Mouse (Mus musculus): ENCODE results near the gene Sh3pxd2a.

The Sh3pxd2a gene

DNA sequence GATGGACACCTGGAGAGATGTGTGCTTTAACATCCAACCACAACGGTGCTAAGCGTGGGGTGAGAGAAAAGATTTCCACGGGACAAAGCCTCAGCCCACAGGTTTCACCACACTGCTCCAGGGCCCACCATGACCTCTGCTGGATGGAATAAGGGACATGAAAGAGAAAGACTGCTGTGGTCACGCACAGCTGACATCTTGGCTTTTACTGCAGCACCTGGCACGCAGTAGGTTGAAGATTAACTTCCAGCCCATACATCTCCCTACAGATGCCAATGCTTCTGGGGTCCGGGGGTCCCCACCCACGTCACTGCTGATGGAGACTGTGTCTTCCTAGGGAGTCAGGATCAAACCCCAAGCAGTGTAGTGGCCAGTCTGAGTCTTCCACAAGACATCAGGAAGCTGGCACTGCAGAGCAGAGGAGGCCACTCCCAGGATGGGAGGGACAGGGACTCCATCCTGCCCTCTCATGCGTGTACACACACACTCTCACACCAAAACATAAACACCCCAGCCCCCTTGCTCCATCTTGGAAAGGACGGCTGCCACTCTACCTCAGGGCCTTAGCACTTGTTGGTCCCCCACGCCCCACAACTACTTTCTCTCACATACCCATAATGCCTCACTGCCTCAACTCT lies 12.6 kb downstream of the Sh3pxd2a start:
- H3K9me3 ChIP-seq (ENCODE audit: low read length): no peaks in the 10 kb centered on the region
- no peak for TF ChIP-seq CTCF (conservative IDR thresholded peaks at IDR 0.05; ENCODE audit: low read length)
- no peak for TF ChIP-seq NANOG (IDR thresholded peaks at IDR 0.05; ENCODE audit: borderline replicate concordance, low read length)
- TF ChIP-seq POU5F1 (IDR thresholded peaks at IDR 0.05; ENCODE audit: borderline replicate concordance, low read length): no peak
- H3K4me1 ChIP-seq (replicated peaks; ENCODE audit: low read depth, low read length): peaks cover 93% of the 10 kb centered on the region
- H3K27me3 ChIP-seq (ENCODE audit: insufficient read depth, low read length): peaks cover 14% of the 10 kb centered on the region
- H3K36me3 ChIP-seq (ENCODE audit: insufficient read depth, low read length): no peaks in the 10 kb centered on the region
- peak overlapping the region; percentile 54; the same call in 1 of the 2 replicates for H3K4me3 ChIP-seq (replicated peaks; ENCODE audit: low read length)

DNA sequence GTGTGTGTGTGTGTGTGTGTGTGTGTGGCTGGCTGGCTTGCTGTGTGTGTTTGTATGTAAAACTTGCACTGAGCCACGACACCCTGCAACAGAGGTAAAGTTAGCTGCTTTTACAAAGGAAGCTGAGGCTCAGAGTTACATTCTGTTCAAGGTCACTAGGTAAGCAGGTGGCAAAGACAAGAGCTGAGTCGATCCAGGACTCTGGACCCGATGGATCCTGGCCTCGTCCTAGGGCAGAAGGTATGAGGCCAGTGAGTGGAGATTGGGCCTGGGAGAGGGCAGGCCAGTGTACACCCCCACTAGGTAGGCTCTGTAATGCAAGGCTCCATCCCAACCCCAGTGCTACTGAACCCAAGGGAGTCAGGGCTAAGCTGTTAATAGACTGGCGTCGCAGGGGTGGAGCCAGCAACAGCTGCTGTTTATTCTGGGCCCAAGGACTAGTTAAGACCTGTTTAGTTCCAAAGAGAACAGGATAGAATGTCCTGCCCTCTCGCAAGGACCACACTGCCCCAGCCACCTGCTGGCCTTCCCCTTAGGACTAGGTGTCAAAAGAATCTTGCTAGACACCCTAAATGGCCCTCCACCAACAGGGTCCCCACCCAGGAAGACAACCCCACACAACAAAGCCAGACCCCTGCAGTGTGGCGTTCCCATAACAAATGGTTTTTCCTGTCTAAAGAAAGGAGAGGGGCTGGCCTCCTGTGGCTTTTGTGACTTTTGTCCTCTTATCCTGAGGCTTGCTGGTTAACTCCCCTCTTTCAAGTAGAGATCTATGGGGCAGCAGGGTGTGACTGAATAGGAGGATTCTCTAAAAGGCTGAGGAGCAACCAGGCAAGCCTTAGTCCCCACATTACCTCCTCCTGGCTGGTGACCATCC lies 13.7 kb downstream of the Sh3pxd2a start:
- Histone ChIP-seq H3K27me3 (ENCODE audit: insufficient read depth, low read length) (peaks cover 17% of the 10 kb centered on the region), H3K9me3 (ENCODE audit: low read length) (no peaks in the 10 kb centered on the region), H3K36me3 (ENCODE audit: insufficient read depth, low read length) (no peaks in the 10 kb centered on the region), H3K4me1 (replicated peaks; ENCODE audit: low read depth, low read length) (peaks cover 94% of the 10 kb centered on the region), H3K4me3 (replicated peaks; ENCODE audit: low read length) (peak overlapping the region; percentile 54)
- TF ChIP-seq CTCF (conservative IDR thresholded peaks at IDR 0.05; ENCODE audit: low read length): no peak
- peak; percentile 8; the same call in 1 of the 2 replicates for TF ChIP-seq POU5F1 (IDR thresholded peaks at IDR 0.05; ENCODE audit: borderline replicate concordance, low read length)
- TF ChIP-seq NANOG (IDR thresholded peaks at IDR 0.05; ENCODE audit: borderline replicate concordance, low read length): peak; percentile 96

DNA sequence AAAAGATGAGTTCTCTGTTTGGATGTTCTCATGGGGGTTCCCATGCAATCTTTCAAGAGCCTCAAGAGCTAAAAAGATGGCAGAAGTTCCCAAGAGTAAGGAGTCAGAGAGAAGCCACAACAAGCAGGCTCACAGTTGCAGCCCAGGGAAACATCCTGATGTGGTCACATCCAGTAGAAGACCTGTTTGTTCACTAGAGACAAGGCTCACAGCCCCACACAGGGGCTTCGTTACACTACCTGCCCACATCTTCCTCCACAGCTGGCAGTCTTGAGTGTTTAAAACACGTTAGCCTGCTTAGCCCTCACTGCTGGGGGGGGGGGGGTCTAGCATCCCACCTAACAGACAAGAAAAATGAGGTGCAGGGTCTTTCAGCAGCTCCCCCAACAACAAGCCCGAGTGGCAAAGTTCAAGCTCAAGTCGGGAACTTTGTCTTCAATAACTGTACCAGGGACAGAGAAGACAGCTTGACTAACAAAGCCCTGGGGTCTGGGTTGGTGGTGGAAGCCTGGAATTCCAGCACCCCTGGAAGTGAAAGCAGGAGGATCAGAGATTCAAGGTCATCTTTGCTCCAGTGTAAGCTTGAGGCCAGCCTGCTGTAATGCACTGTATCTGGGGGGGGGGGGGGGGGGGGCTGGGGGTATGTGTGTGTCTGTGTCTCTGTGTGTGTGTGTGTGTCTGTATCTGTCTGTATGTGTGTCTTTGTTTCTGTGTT lies 14.5 kb downstream of the Sh3pxd2a start:
- no peaks in the 10 kb centered on the region for H3K36me3 ChIP-seq (ENCODE audit: insufficient read depth, low read length)
- peaks cover 13% of the 10 kb centered on the region for H3K27me3 ChIP-seq (ENCODE audit: insufficient read depth, low read length)
- H3K4me3 ChIP-seq (replicated peaks; ENCODE audit: low read length): peak overlapping the region; percentile 56
- no peaks in the 10 kb centered on the region for H3K9me3 ChIP-seq (ENCODE audit: low read length)
- peaks cover 94% of the 10 kb centered on the region for H3K4me1 ChIP-seq (replicated peaks; ENCODE audit: low read depth, low read length)
- TF ChIP-seq NANOG (IDR thresholded peaks at IDR 0.05; ENCODE audit: borderline replicate concordance, low read length) (no peak), POU5F1 (IDR thresholded peaks at IDR 0.05; ENCODE audit: borderline replicate concordance, low read length) (no peak), CTCF (conservative IDR thresholded peaks at IDR 0.05; ENCODE audit: low read length) (no peak)

DNA sequence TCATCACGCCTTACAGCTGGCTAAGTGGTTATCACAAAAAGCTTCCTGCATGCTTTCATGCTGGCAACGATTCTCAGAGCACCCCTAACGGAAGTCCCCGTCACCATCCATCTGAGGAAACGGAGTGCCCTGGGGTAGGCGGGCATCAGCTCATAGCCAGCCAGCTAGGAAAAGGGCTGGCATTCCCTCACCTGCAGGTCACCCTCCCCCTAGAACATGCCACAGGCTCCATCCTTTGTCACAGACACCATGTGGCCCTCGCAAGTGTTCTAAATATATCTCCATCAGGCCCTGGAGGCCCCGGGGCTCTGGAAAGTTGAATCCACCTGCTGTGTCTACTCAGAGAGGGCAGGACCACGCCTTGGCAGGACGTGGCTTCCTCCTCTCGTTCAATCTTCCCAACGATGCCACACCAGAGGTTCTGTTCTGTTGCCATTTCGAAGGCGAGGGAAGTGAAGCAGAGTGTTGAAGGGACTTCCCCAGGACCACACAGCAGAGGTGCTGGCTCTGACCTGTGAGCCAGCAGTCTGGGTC lies 15.5 kb downstream of the Sh3pxd2a start:
- Histone ChIP-seq H3K36me3 (ENCODE audit: insufficient read depth, low read length) (no peaks in the 10 kb centered on the region), H3K4me3 (replicated peaks; ENCODE audit: low read length) (peak overlapping the region; percentile 56), H3K9me3 (ENCODE audit: low read length) (no peaks in the 10 kb centered on the region), H3K4me1 (replicated peaks; ENCODE audit: low read depth, low read length) (peaks cover 94% of the 10 kb centered on the region), H3K27me3 (ENCODE audit: insufficient read depth, low read length) (peaks cover 8% of the 10 kb centered on the region; the same call in 1 of the 2 replicates)
- no peak for TF ChIP-seq CTCF (conservative IDR thresholded peaks at IDR 0.05; ENCODE audit: low read length)

DNA sequence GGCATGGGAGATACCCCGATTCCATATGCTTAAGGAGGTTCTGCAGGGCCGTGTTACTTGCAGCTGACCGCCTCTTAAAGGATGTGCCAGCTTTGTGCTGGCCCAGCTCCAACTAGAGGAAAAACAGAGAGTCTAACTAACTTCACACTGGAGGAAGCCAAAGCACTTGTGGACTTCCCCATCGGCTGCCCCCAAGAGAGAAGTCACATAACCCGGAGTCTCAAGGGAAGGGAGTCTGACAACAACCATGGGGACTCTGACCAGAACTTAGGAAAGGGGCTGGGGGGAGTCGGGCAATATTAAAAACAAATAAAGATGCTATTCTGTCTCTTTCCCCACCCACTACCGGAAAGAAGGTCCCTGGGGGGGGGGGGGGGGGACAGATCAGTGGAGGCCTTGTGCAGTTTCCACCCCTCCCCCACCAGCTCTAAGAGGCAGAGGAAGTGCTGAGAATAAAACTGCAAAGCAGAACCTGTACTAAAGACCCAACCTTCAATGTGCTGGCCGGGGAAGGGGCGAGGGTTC lies 17.3 kb downstream of the Sh3pxd2a start:
- Histone ChIP-seq H3K9me3 (ENCODE audit: low read length) (no peaks in the 10 kb centered on the region), H3K4me3 (replicated peaks; ENCODE audit: low read length) (peak overlapping the region; percentile 50), H3K4me1 (replicated peaks; ENCODE audit: low read depth, low read length) (peaks cover 98% of the 10 kb centered on the region), H3K36me3 (ENCODE audit: insufficient read depth, low read length) (no peaks in the 10 kb centered on the region), H3K27me3 (ENCODE audit: insufficient read depth, low read length) (0 out of 2 replicates have a peak, but pooled peaks cover 3% of the 10 kb centered on the region)
- TF ChIP-seq NANOG (IDR thresholded peaks at IDR 0.05; ENCODE audit: borderline replicate concordance, low read length): no peak
- no peak for TF ChIP-seq CTCF (conservative IDR thresholded peaks at IDR 0.05; ENCODE audit: low read length)
- TF ChIP-seq POU5F1 (IDR thresholded peaks at IDR 0.05; ENCODE audit: borderline replicate concordance, low read length): no peak

DNA sequence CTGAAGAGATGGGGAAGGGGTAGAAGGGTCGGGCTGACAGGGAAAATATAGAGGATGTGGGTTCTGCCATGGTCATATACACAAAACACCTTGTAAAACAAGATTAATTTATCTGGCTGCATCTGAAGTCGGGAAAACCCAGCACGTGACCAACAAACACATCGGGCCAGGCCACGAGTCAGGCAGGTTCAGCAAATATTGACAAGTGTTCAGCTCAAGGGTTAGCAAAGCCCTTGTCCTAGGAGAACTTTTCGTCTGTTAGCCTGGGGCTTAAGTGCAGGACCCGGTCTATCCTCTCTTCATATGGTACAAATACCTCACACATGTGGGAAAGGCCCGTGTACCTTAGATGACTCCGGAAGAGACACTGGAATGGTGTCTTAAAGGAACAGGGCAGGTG lies 18.1 kb downstream of the Sh3pxd2a start:
- Histone ChIP-seq H3K27me3 (ENCODE audit: insufficient read depth, low read length) (0 out of 2 replicates have a peak, but pooled peaks cover 3% of the 10 kb centered on the region), H3K9me3 (ENCODE audit: low read length) (no peaks in the 10 kb centered on the region), H3K36me3 (ENCODE audit: insufficient read depth, low read length) (no peaks in the 10 kb centered on the region), H3K4me3 (replicated peaks; ENCODE audit: low read length) (peak overlapping the region; percentile 50), H3K4me1 (replicated peaks; ENCODE audit: low read depth, low read length) (peaks cover 98% of the 10 kb centered on the region)
- TF ChIP-seq POU5F1 (IDR thresholded peaks at IDR 0.05; ENCODE audit: borderline replicate concordance, low read length): no peak
- no peak for TF ChIP-seq NANOG (IDR thresholded peaks at IDR 0.05; ENCODE audit: borderline replicate concordance, low read length)
- no peak for TF ChIP-seq CTCF (conservative IDR thresholded peaks at IDR 0.05; ENCODE audit: low read length)

DNA sequence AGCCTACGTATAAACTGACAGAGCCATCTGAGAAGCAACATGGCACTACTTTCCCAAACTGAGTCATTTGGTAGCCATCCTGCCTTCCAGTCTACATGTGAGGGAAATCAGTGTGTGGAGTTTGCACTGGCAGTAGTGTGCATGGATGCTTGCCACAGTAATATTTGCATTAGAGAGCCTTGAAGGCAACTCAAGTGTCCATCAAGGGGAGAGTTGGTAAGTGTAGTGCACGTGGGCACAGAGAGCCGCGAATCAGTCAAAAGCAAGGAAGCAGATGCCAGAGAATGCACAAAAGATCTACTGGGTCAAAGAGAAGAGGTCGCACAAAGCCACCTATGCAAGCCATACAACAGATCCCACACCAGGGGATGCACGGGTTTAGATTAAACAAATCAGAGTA lies 18.5 kb downstream of the Sh3pxd2a start:
- Histone ChIP-seq H3K9me3 (ENCODE audit: low read length) (no peaks in the 10 kb centered on the region), H3K27me3 (ENCODE audit: insufficient read depth, low read length) (0 out of 2 replicates have a peak, but pooled peaks cover 3% of the 10 kb centered on the region), H3K4me3 (replicated peaks; ENCODE audit: low read length) (no peak overlapping the region), H3K4me1 (replicated peaks; ENCODE audit: low read depth, low read length) (peaks cover 98% of the 10 kb centered on the region), H3K36me3 (ENCODE audit: insufficient read depth, low read length) (no peaks in the 10 kb centered on the region)
- no peak for TF ChIP-seq CTCF (conservative IDR thresholded peaks at IDR 0.05; ENCODE audit: low read length)
- no peak for TF ChIP-seq NANOG (IDR thresholded peaks at IDR 0.05; ENCODE audit: borderline replicate concordance, low read length)
- no peak for TF ChIP-seq POU5F1 (IDR thresholded peaks at IDR 0.05; ENCODE audit: borderline replicate concordance, low read length)
